Mouse (Mus musculus) T-cell, adult 2 months (primary cell): ENCODE measurements around the gene Nprl3.
"Not testable (repeated sequence)": the region's sequence is repeated elsewhere in the genome, so short reads cannot be mapped to it uniquely, and the experiment has no call there.

ENCODE experiments used
- DNase-seq: peaks from one replicate; pipeline ENCODE4 v3.0.0; 2022; ENCODE audit warnings: low spot score

The Nprl3 gene

GRCm38 (mm10) chr11:32283091-32283777 is 15.7 kb upstream of the Nprl3 start, which contains the start of gene Hba-a1:
Gene Hba-a1 (plus strand): TSS chr11:32283511.
- not testable (repeated sequence) for DNase-seq

GRCm38 (mm10) chr11:32281416-32282144 is 14.1 kb upstream of the Nprl3 start:
- no peak for DNase-seq

- no peak for DNase-seq
Measured at GRCm38 (mm10) chr11:32280646-32281045, 13.1 kb upstream of the Nprl3 start.

GRCm38 (mm10) chr11:32278458-32278957 is 11.0 kb upstream of the Nprl3 start:
- DNase-seq = no peak

GRCm38 (mm10) chr11:32277736-32278457 is 10.4 kb upstream of the Nprl3 start:
- DNase-seq = no peak

- DNase-seq = no peak
Measured at GRCm38 (mm10) chr11:32276347-32276746, 8.8 kb upstream of the Nprl3 start, which contains the start of gene Hba-x. Gene Hba-x (plus strand): TSS chr11:32276400.

- DNase-seq = peak; percentile 26
Measured at GRCm38 (mm10) chr11:32271178-32271577, 3.7 kb upstream of the Nprl3 start.

- no peak for DNase-seq
Measured at GRCm38 (mm10) chr11:32268952-32269351, 1.4 kb upstream of the Nprl3 start.

- no peak for DNase-seq
Measured at GRCm38 (mm10) chr11:32267964-32268363, 457 bp upstream of the Nprl3 start.

- no peak for DNase-seq
Measured at GRCm38 (mm10) chr11:32266776-32267175, 731 bp downstream of the Nprl3 start.

- no peak for DNase-seq
Measured at GRCm38 (mm10) chr11:32266194-32266593, 1.3 kb downstream of the Nprl3 start.

- no peak for DNase-seq
Measured at GRCm38 (mm10) chr11:32265117-32265738, 2.3 kb downstream of the Nprl3 start.

- DNase-seq = no peak
Measured at GRCm38 (mm10) chr11:32262674-32263415, 4.7 kb downstream of the Nprl3 start.

GRCm38 (mm10) chr11:32256566-32256965 is 10.9 kb downstream of the Nprl3 start:
- DNase-seq = no peak

- DNase-seq = no peak
Measured at GRCm38 (mm10) chr11:32256146-32256545, 11.4 kb downstream of the Nprl3 start.

GRCm38 (mm10) chr11:32253121-32253520 is 14.4 kb downstream of the Nprl3 start:
- DNase-seq = no peak

GRCm38 (mm10) chr11:32250880-32251763 is 16.4 kb downstream of the Nprl3 start:
- no peak for DNase-seq

GRCm38 (mm10) chr11:32248350-32248749 is 19.2 kb downstream of the Nprl3 start:
- DNase-seq = no peak

GRCm38 (mm10) chr11:32247068-32247467 is 20.4 kb downstream of the Nprl3 start:
- no peak for DNase-seq

GRCm38 (mm10) chr11:32245614-32246013 is 21.9 kb downstream of the Nprl3 start:
- no peak for DNase-seq
